Mouse (Mus musculus): ENCODE measurements around the gene Pom121. TPM values are rescaled to one million over a fixed set of nuclear protein-coding genes. Genes with fewer than 3 reads are reported as not detected.

Gene Pom121
- total and polyA plus RNA-seq, 3 experiments = 4.9 to 185 (median 105) TPM

- DNase-seq (ENCODE audit: low spot score) = no peak
- TF ChIP-seq POLR2AphosphoS5 (IDR thresholded peaks at IDR 0.05; ENCODE audit: insufficient replicate concordance, low read depth, low read length) (no peak), TAL1 (conservative IDR thresholded peaks at IDR 0.05; ENCODE audit: low read depth, low read length) (no peak), CTCF (IDR thresholded peaks at IDR 0.05; ENCODE audit: low read depth, low read length) (no peak), GATA2 (IDR thresholded peaks at IDR 0.05; ENCODE audit: borderline replicate concordance, low read depth, low read length) (no peak), GATA1 (IDR thresholded peaks at IDR 0.05; ENCODE audit: borderline replicate concordance, low read length) (no peak)
- H3K36me3 ChIP-seq (replicated peaks) = no peaks in the 10 kb centered on the region
- no peak within 1 kb of the TSS for H3K4me3 ChIP-seq (ENCODE audit: low read depth, low read length)
- no peaks in the 10 kb centered on the region for H3K4me1 ChIP-seq (ENCODE audit: insufficient read depth, low read depth, low read length)
- H3K27me3 ChIP-seq (ENCODE audit: insufficient read depth, low read length) = peaks cover 16% of the 10 kb centered on the region; the same call in 1 of the 2 replicates
- no peak for ATAC-seq (ENCODE audit: extremely low read depth, insufficient number of reproducible peaks, low FRiP score, poor library complexity, severe bottlenecking)
- H3K9me3 ChIP-seq (replicated peaks) = no peaks in the 10 kb centered on the region
Measured at GRCm38 (mm10) chr5:135352995-135353394, 41.4 kb downstream of the Pom121 start, which contains the start of gene Trim50. Gene Trim50, plus strand, starts transcription at chr5:135353295.

- H3K4me3 ChIP-seq (ENCODE audit: low read depth, low read length) = no peak overlapping the region
- no peak for ATAC-seq (ENCODE audit: extremely low read depth, insufficient number of reproducible peaks, low FRiP score, poor library complexity, severe bottlenecking)
- H3K27me3 ChIP-seq (ENCODE audit: insufficient read depth, low read length) = peaks cover 22% of the 10 kb centered on the region; the same call in 1 of the 2 replicates
- no peaks in the 10 kb centered on the region for H3K4me1 ChIP-seq (ENCODE audit: insufficient read depth, low read depth, low read length)
- DNase-seq (ENCODE audit: low spot score) = no peak
- no peaks in the 10 kb centered on the region for H3K36me3 ChIP-seq (replicated peaks)
- no peaks in the 10 kb centered on the region for H3K9me3 ChIP-seq (replicated peaks)
- no peak for TF ChIP-seq POLR2AphosphoS5 (IDR thresholded peaks at IDR 0.05; ENCODE audit: insufficient replicate concordance, low read depth, low read length)
- TF ChIP-seq CTCF (IDR thresholded peaks at IDR 0.05; ENCODE audit: low read depth, low read length) = no peak
- TF ChIP-seq GATA1 (IDR thresholded peaks at IDR 0.05; ENCODE audit: borderline replicate concordance, low read length) = no peak
- no peak for TF ChIP-seq TAL1 (conservative IDR thresholded peaks at IDR 0.05; ENCODE audit: low read depth, low read length)
- TF ChIP-seq GATA2 (IDR thresholded peaks at IDR 0.05; ENCODE audit: borderline replicate concordance, low read depth, low read length) = no peak
Measured at GRCm38 (mm10) chr5:135351606-135352005, 42.7 kb downstream of the Pom121 start.

- ATAC-seq (ENCODE audit: extremely low read depth, insufficient number of reproducible peaks, low FRiP score, poor library complexity, severe bottlenecking) (no peak), DNase-seq (ENCODE audit: low spot score) (no peak)
- H3K4me3 ChIP-seq (ENCODE audit: low read depth, low read length) = no peak within 1 kb of the TSS
- no peaks in the 10 kb centered on the region for H3K4me1 ChIP-seq (ENCODE audit: insufficient read depth, low read depth, low read length)
- H3K9me3 ChIP-seq (replicated peaks) = no peaks in the 10 kb centered on the region
- no peaks in the 10 kb centered on the region for H3K36me3 ChIP-seq (replicated peaks)
- TF ChIP-seq GATA2 (IDR thresholded peaks at IDR 0.05; ENCODE audit: borderline replicate concordance, low read depth, low read length) = no peak
- no peak for TF ChIP-seq CTCF (IDR thresholded peaks at IDR 0.05; ENCODE audit: low read depth, low read length)
- TF ChIP-seq POLR2AphosphoS5 (IDR thresholded peaks at IDR 0.05; ENCODE audit: insufficient replicate concordance, low read depth, low read length) = no peak
- no peak for TF ChIP-seq TAL1 (conservative IDR thresholded peaks at IDR 0.05; ENCODE audit: low read depth, low read length)
- no peak for TF ChIP-seq GATA1 (IDR thresholded peaks at IDR 0.05; ENCODE audit: borderline replicate concordance, low read length)
- H3K27me3 ChIP-seq (ENCODE audit: insufficient read depth, low read length) = peaks cover 22% of the 10 kb centered on the region; the same call in 1 of the 2 replicates
Measured at GRCm38 (mm10) chr5:135349862-135350261, 44.5 kb downstream of the Pom121 start, which contains the start of gene Fkbp6. Gene Fkbp6, minus strand, starts transcription at chr5:135350044.

- TF ChIP-seq GATA1 (IDR thresholded peaks at IDR 0.05; ENCODE audit: borderline replicate concordance, low read length) = no peak
- TF ChIP-seq TAL1 (conservative IDR thresholded peaks at IDR 0.05; ENCODE audit: low read depth, low read length) = no peak
- no peak for TF ChIP-seq CTCF (IDR thresholded peaks at IDR 0.05; ENCODE audit: low read depth, low read length)
- TF ChIP-seq POLR2AphosphoS5 (IDR thresholded peaks at IDR 0.05; ENCODE audit: insufficient replicate concordance, low read depth, low read length) = no peak
- TF ChIP-seq GATA2 (IDR thresholded peaks at IDR 0.05; ENCODE audit: borderline replicate concordance, low read depth, low read length) = no peak
- H3K4me1 ChIP-seq (ENCODE audit: insufficient read depth, low read depth, low read length) = no peaks in the 10 kb centered on the region
- H3K36me3 ChIP-seq (replicated peaks) = no peaks in the 10 kb centered on the region
- ATAC-seq (ENCODE audit: extremely low read depth, insufficient number of reproducible peaks, low FRiP score, poor library complexity, severe bottlenecking) (no peak), DNase-seq (ENCODE audit: low spot score) (no peak)
- H3K4me3 ChIP-seq (ENCODE audit: low read depth, low read length) = no peak overlapping the region
- H3K9me3 ChIP-seq (replicated peaks) = no peaks in the 10 kb centered on the region
- H3K27me3 ChIP-seq (ENCODE audit: insufficient read depth, low read length) = peaks cover 23% of the 10 kb centered on the region
Measured at GRCm38 (mm10) chr5:135347511-135348011, 46.8 kb downstream of the Pom121 start.

GRCm38 (mm10) chr5:135346430-135346829, 47.9 kb downstream of the Pom121 start:
- peaks cover 23% of the 10 kb centered on the region for H3K27me3 ChIP-seq (ENCODE audit: insufficient read depth, low read length)
- DNase-seq (ENCODE audit: low spot score) (no peak), ATAC-seq (ENCODE audit: extremely low read depth, insufficient number of reproducible peaks, low FRiP score, poor library complexity, severe bottlenecking) (no peak)
- H3K9me3 ChIP-seq (replicated peaks) = no peaks in the 10 kb centered on the region
- no peak overlapping the region for H3K4me3 ChIP-seq (ENCODE audit: low read depth, low read length)
- no peaks in the 10 kb centered on the region for H3K36me3 ChIP-seq (replicated peaks)
- no peaks in the 10 kb centered on the region for H3K4me1 ChIP-seq (ENCODE audit: insufficient read depth, low read depth, low read length)
- no peak for TF ChIP-seq CTCF (IDR thresholded peaks at IDR 0.05; ENCODE audit: low read depth, low read length)

GRCm38 (mm10) chr5:135345989-135346388, 48.4 kb downstream of the Pom121 start:
- Histone ChIP-seq H3K9me3 (replicated peaks) (no peaks in the 10 kb centered on the region), H3K27me3 (ENCODE audit: insufficient read depth, low read length) (peaks cover 23% of the 10 kb centered on the region), H3K36me3 (replicated peaks) (no peaks in the 10 kb centered on the region), H3K4me1 (ENCODE audit: insufficient read depth, low read depth, low read length) (no peaks in the 10 kb centered on the region), H3K4me3 (ENCODE audit: low read depth, low read length) (no peak overlapping the region)
- ATAC-seq (ENCODE audit: extremely low read depth, insufficient number of reproducible peaks, low FRiP score, poor library complexity, severe bottlenecking) (no peak), DNase-seq (ENCODE audit: low spot score) (no peak)
- TF ChIP-seq POLR2AphosphoS5 (IDR thresholded peaks at IDR 0.05; ENCODE audit: insufficient replicate concordance, low read depth, low read length) = no peak
- no peak for TF ChIP-seq TAL1 (conservative IDR thresholded peaks at IDR 0.05; ENCODE audit: low read depth, low read length)
- no peak for TF ChIP-seq GATA2 (IDR thresholded peaks at IDR 0.05; ENCODE audit: borderline replicate concordance, low read depth, low read length)
- no peak for TF ChIP-seq CTCF (IDR thresholded peaks at IDR 0.05; ENCODE audit: low read depth, low read length)
- TF ChIP-seq GATA1 (IDR thresholded peaks at IDR 0.05; ENCODE audit: borderline replicate concordance, low read length) = no peak
